Mouse (Mus musculus) liver, adult 2 months (tissue): ENCODE data around the gene Elovl7.

ENCODE experiments used
- CTCF ChIP-seq: fragments of 200-500 bp; IDR thresholded peaks from 2 replicates; pipeline ENCODE4 v1.5.1; 2011; ENCODE audit warnings: low read depth, low read length, control low read depth
- POLR2A ChIP-seq: fragments of 200-500 bp; IDR thresholded peaks from 2 replicates; pipeline ENCODE4 v1.6.1; 2011; ENCODE audit warnings: low read length, control low read depth; ENCODE audit not compliant: insufficient read depth; ENCODE audit errors: extremely low read depth

DNA sequence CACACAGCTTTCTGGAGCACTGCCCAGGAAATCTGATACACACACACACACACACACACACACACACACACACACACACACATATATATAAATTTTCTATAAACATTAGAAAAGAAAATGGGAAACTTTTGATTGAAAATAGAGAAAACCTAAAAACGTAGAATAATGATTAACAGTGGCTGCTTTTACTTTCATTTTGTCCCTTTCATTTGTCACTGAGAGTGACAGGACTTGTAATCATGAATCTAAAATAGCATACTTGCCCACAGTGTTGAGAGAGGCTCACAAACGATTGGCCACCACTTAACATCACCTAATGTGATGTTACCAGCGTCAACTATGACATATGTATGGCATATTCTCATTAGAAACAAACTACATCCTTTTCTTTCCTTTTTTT, 75.2 kb downstream of the Elovl7 start:
- TF ChIP-seq POLR2A: no peak
- no peak for TF ChIP-seq CTCF
